Mouse (Mus musculus): Measurements from ENCODE around the gene Teddm2.
A peak's percentile ranks its signal among the peaks of the same experiment; 100 is the strongest.

Gene Teddm2

GRCm38 (mm10) chr1:153820216-153820615 lies 79.8 kb downstream of the Teddm2 start:
- DNase-seq (ENCODE audit: low spot score) = no peak

GRCm38 (mm10) chr1:153814278-153814677 lies 85.8 kb downstream of the Teddm2 start:
- DNase-seq (ENCODE audit: low spot score) = no peak

- DNase-seq (ENCODE audit: low spot score) = peak; percentile 29
Observed at GRCm38 (mm10) chr1:153807390-153807993, 92.5 kb downstream of the Teddm2 start.

DNA sequence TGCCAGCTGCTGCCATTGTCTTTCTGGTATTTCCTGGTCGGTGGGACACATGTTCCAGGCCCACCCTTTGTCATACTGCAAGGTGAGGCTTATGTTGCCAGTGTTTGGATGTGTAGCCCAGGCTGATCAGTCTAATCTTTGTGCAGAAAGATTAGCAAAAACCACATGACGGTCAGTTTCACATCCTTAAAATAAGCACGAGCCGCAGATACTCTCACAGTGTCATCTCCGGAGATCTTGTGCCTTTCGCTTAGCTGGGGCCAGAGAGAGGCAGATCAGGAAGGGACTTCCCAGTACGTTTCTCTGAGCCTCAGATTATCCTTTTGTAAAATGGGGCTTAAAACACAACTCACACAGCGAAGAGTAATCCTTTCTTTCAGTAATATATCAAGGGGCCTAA lies 96.5 kb downstream of the Teddm2 start:
- no peak for DNase-seq (ENCODE audit: low spot score)

DNA sequence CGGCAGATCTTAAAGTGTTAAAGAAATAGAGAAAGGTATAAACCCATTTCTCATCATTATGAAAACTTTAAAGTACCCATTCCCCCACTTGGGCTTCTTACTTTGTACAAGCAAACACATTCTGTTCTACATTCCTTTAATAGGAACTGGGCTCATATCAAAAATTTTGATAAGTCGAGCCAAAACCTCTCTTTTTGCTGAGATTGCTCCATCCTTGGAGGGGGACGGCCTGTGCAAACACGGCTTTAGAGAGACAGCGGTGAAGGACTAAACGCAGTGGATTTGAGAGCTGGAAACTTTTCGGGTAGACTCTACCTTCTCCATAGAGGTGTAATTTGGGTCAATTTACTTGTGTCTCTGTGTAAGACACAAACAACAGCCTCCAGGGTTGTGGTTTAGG lies 97.3 kb downstream of the Teddm2 start:
- DNase-seq (ENCODE audit: low spot score) = no peak

Data from T-cell, adult 2 months (primary cell).